Mouse (Mus musculus) embryo, embryonic 10 days (tissue): ENCODE measurements around the gene Pknox2.
A peak's percentile ranks its signal among the peaks of the same experiment; 100 is the strongest.

Source experiments
- DNase-seq: peaks from one replicate; pipeline ENCODE4 v3.0.0-alpha.2; 2015; ENCODE audit warnings: low spot score

Gene Pknox2

DNA sequence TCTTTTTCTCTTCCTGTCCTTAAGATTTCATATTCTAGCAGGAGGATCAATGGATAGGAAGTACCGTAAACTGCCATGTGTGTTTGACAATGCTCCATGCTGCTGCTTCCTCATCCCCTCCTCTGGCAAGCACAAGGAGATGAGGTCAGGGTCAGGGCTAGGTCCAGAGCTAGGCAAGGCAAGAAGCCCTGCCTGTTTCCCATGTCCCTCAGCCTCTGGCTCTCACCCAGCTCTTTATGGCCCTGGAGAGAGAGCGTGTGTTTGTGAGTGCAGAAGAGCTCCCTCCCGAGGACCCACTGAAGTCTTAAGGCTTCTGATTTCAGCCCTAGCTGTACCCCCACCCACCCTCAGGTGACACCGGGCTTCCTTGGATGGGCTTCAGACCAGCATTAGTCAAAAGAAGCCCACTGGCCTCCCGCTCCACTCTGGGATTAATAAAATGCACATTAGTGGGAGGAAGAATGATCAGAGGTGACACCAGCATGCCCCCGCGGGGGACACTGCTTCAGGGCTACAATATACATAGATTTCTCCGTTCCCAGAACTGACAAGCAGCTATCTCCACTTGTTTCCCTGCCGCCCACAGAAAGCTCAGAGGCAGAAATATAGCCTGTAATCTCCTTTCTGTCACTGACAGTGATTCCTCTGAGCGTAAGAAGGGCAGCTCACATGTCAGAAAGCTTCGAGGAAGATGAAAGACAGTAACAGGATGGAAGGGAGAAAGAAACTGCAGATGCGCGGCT lies 156.4 kb downstream of the Pknox2 start:
- no peak for DNase-seq

DNA sequence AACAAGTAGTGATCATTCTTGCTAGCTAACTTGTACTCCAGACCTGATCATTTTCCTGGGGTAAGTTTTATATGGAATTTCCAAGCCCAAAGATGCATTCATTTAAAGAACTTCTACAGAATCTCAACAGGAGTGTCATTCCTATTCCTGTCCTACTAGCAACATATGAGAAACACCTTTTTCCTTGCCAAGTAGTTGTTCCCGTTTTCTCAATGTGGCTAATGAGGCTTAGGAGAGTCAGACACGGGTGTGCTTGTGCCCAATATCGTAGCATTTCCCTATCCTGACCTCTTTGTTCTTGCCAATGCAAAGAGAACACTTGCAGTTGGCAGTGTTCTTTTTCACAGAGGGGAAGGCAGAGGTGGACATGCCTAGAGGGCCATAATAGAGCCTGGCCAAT lies 157.2 kb downstream of the Pknox2 start:
- no peak for DNase-seq

DNA sequence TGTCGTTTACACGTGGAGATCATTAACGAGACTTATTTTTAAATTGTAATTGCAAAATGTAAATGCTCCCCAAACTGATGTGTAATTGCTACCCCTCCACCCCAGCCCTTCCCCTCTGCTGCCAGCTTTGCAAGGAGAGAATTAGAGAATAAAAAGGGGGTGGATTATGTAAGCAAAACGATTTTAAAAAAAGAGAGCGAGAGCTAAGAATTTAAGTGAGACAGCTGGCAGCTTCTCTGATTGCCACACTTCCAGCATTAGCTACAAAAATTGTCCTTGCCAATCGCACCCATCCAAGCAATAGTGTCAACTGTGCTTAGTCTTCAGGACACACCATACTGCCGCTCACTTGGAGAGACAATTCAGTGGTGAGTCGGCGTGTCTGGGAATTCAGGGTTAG lies 162.0 kb downstream of the Pknox2 start:
- DNase-seq, result no peak

DNA sequence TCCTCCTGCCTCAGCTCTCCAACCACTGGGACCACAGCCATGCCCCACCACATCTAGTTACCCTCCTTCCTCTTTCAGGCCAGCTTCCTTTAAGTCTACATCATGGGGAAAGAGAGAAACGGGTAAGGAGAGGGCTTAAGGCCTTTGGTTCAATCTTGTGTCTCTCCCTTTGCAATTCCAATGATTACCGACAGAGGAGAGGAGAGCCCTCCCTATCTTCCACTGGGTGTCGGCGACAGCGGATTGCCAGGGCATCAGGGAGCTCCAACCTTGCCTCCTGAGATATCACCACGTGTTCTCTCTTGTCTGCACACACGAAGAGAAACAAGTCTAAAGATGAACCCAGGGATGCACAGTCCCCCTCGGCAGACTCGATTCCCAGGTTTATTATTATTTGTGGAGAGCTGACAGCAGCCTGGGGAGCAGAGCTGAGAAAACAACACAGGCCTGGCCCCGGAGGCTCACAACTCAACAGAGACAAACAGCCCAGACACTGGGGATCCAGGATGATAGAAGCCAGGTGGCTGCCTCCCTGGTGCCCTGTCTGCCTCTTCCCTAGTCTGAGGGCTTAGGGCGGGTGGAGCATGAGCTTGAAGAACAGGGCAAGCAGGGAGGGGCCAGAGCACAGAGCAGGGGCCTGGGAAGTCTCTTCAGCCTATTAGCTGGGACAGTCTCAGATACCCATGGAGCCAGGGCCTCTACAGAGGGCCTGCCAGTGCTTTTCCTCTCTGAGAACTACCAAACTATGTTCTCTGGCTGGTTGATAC lies 170.4 kb downstream of the Pknox2 start:
- DNase-seq, result peak; percentile 68

DNA sequence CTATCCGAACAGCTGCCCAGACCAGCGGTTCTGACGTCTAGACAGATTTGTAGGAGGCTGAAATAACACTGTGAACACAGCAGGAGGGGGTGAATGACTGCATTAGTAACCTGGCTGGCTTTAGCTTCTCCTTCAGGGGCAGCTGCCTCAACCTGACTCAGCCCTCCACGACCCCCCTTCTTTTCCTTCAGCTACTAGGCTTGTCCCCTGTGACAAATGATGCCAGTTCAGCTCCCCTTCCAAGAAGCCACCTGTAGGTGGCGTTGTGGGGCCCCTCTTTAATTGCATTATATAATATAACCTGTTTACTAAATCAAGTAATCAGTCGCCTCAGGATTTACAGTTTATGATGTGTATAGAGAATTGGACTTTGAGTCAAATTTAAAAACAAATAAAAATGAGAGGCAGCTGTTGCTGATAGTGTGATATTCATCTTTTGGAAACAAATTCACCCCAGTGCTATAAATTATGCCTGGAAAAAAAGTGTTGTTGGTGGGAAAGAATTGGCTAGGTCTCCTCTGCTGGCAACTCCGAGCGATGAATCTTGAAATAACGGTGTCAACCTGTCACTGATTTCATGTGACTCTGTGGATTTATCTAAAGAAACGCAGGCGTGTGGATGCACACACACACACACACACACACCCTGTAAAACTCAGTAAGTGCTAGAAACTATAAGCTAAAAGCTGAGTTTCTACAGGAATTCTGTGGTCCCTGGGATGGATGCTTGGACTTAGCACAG lies 173.6 kb downstream of the Pknox2 start:
- peak; percentile 36 for DNase-seq

DNA sequence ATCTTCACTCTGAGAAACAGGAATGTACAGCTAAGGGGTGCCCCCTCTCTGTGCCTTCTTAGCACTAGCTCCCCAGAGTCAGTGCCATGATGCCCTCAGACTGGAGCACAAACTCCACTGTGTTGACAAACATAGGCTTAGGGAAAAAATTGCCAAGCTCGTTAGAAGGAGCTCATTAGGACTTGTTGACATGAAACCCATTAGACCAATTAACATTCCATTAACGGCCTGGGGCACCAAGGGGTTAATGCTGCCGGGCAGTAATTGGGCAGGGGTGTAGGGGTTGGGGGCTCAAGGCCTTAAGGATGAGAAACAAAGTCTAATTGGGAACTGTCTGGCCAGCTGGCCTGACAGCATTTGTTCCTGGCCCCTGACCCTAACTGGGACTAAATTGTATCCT lies 175.1 kb downstream of the Pknox2 start:
- peak; percentile 75 for DNase-seq

DNA sequence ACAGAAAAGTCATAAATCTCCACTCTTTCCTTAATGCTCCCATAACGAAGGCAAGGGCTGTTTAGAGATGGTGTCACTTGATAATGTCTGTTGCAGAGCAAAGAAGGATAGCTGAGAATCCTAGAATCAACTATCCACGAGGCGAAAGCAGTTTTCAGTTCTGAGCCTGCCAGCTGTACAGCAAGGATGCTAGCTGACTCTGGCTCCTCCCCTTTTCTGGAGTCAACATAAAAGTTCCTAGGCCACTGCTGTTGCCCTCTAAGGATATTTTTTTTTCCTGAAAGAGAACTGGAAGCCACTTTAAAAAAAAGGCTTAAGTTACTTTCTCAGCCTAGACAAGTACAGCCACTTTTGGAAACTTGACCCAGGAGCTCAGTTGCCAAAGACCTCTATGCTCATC lies 176.1 kb downstream of the Pknox2 start:
- DNase-seq, result peak; percentile 51

DNA sequence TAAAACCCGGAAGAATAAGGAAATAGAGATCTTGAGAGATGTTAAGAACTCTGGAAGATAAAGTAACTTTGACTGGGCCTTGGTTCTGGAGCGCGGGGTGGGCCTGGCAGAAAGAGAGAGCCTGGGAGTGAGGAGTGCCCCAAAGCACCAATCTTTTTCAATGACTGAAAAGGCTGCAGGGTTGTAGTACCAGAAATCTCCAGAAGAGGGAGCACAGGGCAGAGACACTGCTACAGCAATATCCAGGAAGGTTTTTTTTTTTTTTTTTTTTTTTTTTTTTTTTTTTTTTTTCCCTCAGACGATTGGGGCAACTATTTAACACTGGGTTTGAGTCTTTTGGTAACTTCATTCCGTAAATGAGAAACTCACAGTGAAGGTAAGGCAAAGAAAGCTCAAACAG lies 176.6 kb downstream of the Pknox2 start:
- peak; percentile 79 for DNase-seq

DNA sequence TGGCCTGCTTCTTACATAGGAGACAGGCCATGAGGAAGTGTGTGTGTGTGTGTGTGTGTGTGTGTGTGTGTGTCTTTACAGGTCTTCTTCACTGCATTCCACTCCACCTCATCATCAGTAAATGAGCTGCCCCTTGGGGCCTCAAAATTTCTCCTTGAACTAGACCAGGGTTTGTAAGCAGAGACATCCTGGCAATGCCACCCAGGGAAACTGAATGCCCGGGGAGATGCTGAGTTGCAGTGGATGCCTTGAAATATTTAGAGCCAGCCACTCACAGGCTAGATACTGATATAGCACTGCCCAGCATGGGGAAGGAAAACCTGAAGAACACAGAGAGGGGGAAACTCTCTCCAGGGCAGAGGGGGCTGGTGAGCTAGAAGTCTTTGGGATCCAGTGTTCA lies 178.1 kb downstream of the Pknox2 start:
- DNase-seq, result no peak

DNA sequence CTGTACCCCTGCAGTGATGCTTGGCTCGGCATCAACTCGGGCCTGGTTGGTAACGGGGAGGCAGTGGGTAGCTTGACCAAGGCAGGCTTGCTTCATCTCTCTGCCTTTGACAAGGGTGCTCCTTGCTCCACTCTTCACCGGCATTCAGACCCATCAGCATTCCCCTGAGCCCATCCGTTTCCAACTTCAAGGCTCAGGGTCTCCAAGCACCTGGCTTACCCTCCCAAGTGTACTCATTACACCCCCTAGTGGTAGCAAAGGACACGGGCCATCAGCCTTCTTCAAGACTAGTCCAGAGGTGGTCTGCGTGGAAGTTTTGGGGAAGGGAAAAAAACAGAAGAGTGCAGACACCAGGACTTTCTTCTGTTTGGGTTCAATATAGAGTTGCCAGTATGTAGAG lies 178.5 kb downstream of the Pknox2 start:
- DNase-seq, result peak; percentile 88

DNA sequence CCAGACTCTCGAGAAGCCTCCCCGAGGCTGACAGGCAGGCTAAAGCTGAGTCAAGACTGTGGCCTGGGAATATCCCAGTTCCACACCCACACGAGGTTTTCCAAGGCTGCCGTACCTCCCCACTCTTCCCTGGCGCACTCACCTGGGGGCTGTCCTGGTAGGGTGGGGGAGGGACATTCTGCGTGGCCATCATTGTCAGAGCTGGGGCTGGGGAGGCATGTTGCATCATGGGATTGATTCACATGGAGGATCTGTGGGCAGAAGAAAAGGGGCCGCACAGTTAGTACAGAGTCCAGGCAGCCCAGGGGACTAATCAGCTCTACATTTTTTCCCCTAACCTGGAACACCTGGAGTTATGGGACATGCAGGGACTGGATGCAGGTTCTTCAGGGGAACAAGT lies 179.0 kb downstream of the Pknox2 start:
- DNase-seq, result no peak

DNA sequence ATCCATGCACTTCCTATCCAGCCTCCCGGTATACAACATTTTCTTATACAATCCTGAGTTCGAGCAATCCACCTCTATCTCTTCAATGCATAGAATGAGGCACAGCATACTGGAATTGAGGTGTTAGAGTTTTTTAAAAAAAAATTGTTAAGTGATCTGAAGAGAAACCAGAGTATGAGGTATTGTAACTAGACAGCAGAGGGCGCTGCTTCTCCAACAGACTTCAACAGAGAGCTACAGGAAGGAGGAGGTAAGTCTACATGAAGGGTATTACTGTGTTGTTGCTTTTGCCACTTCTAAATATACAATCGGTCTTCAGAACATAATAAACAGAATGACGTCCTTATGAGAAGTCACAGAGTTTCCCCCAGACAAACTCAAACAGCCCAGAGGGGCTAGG lies 181.5 kb downstream of the Pknox2 start:
- DNase-seq, result peak; percentile 80

DNA sequence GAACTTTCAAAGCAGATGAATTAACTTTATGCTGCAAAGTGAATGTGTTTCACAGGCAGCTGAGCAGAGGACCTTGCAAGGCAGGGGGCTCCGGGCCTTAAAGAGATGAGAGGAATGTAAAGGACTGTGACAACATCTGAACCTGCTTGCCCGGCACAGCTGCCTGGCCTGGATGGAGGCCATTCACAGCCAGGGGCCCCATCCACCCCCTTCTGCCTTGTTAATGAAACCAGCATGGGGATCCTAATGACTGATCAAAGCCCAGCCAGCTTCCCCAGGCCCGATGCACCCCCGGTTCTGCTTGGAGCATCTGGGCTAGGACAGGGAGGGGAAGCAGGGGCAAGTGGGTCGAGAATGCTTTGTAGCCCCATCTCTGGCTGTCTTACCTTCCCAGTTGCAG lies 183.0 kb downstream of the Pknox2 start:
- peak; percentile 60 for DNase-seq

DNA sequence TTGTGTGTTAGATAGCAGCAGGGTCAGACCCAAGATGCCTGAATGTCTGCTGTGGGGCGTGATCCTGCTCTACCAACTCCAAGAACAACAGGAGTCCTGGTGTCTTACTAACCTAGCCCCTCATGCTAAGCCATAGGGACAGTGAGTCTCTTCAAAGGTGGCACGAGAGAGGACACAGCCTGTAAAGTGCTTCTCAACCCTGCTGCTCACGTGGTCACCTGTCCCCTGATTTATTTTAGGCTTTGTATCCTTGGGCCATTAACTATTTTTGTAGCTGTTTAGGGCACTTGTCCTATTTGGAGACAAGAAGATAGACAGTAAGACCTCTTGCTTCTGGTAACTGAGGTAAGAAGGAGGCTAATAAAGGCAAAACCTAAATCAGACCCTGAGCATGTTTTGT lies 183.7 kb downstream of the Pknox2 start:
- no peak for DNase-seq

DNA sequence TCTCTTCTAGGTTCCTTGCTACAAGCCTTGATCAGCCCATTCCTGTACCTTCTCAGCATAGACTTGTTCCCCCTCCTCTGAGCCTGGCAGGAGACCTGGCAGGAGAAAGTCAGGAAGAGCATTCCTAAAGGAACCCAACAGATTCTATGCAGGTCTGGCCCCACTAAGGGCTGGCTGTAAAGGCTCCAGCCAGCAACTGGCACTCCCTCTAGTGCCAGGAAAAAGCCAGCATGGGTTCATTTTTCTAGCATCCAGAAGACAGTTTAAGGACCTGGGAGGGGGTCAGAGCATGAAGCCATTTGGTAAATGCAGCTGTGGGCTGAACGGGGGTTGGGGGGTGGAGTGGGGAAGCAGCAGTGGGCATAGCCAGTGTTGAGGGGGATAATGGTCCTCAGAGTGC lies 185.3 kb downstream of the Pknox2 start:
- no peak for DNase-seq

DNA sequence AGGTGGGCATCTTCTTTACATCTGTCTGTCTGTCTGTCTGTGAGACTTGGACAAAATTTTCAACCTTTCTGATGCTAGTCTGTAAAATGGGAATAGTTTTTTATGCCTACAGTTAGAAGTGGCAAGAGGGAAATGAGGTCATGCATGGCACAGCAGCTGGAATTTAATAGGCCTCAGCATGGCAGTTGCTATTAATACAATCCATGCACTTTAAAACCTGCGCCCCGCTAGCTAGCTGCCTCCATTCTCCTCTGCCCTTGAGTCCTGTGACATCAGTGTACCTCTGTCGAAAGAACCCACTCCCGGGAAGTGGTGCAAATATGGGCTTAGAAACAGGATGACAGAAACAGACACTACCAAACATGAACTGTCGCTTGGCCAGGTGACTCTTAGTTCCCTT lies 186.1 kb downstream of the Pknox2 start:
- DNase-seq, result no peak

DNA sequence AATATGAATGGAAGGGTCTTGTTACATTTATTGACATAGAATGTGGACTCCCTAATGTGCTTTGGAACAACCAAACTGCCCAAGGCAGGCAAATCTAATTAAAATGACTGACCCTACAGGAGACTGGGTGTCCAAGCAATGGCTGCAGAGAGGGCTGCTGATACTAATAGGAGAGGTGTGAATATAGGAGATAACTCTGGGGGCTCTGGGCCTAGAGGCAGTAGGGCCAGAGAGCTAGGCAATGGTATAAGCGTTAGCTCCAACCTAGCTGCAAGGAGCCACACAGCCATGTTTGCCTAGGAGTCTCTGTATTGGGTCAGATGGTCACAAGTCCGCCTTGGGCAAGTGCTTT lies 196.1 kb downstream of the Pknox2 start:
- DNase-seq, result peak; percentile 3

DNA sequence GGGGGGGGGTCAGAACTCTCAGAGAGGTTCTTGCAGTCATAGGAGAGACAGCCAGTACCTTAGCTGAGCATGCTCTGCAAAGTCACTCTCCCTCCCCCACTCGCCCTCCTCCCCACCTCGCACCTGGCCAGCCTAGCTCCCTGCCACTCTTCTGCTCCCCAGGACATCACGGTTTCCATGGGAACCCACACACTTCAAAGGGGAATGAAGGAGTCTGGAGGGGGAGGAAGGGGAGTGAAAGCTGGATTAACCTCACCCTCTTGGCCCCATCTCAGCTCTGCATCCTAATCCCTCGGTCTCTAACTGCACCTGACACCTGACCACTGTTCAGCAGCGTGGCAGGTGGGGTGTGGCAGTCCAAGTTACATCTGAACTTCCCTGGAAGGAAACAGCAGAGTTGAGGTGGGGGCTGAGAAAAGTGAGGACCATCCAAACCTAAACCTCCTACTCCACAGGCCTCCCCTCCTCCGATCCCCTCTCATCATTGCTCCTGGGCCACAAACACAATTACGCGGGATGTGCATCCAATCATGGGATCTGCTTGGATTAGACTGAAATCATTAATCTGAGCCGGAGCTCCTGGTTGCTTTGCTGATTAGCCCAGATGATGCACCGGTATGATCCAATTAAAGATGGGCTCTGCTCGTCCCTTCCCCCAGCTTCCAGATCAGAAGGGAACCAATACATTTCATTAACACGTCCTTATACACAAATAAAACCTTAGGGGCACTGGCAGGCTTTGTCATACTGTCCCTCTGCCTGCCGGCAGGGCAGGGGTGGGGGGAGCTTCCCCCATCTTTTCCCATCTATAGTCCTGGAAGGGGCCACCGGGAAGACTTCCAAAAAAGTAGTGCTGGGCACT lies 196.7 kb downstream of the Pknox2 start:
- peak; percentile 62 for DNase-seq

DNA sequence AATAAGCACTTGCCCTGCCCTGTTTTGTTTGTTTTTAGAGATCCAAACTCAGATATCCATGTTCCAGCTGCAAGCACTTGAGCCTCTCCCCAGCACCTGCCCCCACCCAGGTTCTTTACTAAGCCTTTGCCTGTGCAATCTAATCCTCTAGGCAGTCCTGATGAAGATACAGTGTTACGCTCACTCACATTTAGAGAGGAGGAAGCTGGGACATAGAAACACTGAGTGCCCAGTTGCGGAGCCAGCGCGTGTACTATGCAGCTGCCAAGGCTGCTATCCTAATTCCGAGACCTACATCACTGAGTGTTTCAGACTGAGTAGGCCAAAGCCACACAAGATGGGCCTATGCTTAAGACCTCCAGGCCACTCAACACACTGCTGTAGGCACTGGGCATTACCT lies 199.0 kb downstream of the Pknox2 start:
- DNase-seq, result peak; percentile 2

DNA sequence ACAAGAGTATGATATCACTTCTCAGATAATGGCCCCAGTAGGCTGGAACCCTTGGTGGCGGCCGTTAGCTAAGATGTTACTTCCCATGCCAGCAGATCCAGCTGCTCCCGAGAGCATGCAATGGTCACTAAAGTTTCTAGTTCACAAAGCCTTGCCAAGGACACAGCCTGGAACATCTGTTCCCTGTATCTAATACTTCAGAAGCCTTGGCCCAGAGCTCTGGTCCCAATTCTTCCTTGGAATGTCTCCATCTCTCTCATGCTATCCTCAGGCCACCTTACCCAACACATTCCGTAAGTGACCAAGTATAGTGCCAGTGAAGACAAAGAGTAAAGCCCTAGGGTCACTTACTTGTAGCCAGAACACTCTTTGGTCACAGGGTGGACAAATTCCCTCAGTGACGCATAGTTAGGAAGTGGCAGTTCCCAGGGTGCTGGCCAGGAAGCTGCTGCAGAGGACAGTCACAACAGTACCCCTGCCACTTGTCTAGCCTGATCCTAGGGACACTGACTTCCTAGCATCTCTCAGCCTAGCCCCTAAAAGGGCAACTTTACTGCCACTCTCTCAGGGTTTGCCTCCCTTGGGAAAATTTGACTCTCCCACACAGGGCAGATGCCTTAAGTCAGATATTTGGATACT lies 200.0 kb downstream of the Pknox2 start:
- DNase-seq, result peak; percentile 3

DNA sequence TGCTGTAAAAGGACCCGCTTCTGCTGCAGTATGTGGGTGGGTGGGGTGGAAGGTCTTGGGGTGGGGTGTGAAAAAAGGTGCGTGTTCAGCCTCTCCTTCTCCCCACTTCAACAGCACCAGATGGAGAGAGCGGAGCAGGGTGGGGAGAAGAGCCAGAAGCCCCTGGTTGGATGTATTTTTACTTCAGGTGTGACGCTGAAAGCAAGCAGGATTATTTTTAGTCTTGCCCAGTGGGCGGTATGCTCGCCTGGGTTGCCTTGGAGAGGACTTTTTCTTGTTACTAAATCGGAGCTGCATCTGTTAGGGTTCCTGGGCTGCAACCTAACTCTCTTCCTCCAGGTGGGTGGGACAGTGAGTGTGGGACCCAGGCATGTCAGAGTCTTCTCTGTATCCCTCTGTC lies 202.4 kb downstream of the Pknox2 start:
- DNase-seq, result no peak

DNA sequence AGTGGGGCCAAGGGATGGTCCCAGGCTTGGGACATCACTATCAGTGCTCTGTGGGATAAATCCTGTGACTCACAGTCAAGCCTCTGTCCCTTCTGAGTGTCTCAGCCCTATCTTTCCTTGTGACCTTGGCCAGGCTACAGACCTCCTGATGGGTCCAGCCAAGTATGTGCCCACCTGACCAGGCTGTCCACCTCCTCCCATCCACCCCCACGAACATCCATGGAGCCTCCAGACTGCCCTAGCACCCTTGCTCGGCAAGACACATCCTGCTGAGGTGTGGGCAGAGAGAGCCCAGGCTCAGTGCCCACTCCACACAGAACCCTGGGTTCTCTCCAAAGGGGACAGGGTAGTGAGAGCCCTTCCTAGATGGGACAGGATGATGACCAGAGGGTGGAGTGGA lies 204.6 kb downstream of the Pknox2 start:
- DNase-seq, result no peak
